Mouse (Mus musculus): ENCODE results near the gene Rbm25.

The Rbm25 gene

DNA sequence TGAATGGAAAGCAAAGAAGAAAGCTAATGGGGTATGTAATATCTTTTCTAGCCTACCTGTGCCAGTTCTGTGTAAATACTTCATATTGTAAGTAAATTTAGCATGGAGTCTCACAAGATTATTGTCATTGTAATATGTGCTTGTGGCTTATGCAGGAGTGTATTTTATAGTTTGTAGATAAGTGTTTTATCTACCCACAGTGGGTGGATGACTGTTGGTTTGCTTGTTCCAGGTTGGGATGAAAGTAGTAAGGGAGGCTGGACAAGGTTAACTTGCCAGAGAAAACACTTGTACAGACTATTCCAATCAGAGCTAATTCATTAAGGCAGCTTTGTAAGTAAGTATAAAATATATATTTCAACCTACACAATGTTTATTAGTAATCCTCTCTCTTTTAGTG is 20.4 kb downstream of the Rbm25 start:
- no peak for DNase-seq

DNA sequence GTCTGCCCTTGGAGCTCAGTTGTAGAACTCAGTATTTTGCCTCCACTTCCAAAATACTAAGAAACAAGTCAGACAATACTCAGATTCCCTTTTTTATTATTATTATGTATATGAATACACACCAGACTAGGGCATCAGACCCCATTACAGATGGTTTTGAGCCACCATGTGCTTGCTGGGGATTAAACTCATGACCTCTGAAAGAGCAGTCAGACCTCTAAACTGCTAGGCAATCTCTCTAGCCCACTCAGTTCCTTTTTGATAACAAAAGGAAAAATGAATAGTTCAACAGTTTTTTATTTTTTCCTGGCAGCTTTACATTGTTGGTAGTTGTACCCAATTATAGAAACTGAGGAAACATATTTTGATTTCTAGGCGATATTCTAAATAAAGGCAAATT is 54.4 kb downstream of the Rbm25 start:
- DNase-seq = no peak

DNA sequence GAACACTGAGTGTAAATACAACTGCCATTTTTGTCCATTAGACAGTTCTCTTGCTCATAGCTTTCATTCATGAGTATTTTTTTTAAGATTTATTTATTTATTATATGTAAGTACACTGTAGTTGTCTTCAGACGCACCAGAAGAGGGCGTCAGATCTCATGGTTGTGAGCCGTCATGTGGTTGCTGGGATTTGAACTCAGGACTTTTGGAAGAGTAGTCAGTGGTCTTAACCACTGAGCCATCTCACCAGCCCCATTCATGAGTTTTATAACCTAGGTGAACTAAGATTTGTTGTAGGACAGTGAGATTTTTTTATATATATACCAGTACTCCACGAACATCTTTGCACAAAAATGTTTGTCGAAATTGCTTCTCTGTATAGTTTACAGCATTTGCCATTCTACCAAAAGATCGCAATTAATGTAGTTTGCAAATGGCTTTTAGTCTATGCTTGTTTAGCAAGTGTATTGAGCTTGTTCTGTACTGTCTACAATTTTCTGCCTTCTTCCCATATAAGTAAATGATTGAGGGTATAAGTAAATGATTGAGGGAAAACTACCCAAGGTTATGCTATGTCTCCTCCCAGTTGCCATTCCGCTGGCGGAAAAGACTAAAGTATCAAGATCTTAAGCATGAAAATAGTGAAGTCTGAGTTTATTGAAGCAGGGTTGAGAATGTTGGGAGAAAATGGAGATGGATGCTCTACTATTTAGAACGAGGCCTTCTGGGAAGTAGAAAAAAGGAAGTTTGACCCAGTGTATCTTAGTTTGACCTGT is 55.7 kb downstream of the Rbm25 start:
- no peak for DNase-seq

DNA sequence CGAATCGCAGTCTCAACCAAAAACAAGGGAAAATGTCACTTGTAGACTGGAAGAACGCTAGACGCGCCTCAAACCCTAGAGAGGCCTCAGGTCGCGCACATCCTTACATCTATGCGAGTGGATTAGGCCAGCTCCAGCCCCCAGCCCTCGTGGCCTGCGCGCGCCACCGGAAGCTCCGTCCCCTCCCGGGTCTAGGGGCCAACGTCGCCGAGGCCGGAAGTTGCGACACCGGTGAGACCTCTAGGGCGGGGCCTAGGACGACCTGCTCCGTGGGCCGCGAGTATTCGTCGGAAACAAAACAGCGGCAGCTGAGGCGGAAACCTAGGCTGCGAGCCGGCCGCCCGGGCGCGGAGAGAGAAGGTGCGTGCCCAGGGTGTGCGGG is 56.9 kb downstream of the Rbm25 start, which contains the start of gene Psen1:
Gene Psen1 (plus strand): TSS at position 219 of the 382 bp plus-strand sequence.
- peak; percentile 87 to 93 for DNase-seq

DNA sequence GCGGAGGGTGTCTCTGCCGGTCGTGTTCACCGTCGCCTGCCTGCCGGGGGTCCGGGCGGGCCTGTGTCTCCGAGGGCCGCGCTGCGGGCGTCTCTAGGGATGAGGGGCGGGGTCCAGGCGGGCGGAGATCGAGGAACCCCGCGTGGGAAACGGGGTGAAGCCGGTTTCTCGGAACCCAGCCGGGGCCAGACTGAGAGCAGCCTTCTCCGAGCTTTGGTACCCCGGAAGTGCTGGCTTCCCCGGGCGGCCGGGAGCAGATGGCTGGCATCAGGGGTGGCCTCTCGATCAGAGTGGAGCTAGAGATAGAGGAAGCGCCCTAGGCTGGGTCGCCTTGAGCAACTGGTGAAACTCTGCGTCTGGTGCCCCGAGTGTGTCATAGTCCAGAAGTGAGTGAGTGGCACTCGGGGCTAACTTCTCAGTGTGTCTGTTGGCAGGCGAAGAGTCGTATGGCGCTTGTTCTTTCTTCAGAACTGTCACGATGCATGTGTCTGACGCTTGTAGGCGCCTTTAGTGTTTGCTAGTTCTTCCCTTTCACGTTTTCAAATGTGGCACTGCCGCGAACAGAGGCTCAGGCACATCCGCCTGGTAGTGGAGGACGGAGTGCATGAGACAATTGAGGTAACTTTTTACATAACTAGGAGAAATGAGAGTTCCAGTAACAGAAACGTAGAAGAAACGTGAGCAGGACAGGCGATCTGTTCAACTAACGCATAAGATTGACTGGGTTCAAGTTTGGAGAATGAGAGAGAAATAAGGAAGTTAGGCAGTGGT is 57.5 kb downstream of the Rbm25 start:
- DNase-seq = no peak

DNA sequence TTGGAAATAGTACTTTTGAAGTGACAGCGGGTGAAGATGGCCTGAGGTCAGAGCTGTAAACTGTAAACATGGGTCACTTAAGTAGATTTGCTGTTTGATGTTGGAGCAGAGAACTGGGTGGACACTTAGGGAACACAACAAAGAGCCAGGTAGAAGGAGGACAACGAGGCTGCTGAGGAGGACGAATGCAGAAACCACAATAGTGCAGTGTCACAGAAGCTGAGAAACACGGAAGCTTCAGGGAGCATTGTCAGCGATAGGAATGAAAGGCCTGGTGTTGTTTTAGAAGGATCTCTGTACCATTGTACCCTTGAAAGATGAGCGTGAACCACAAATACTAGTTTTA is 58.0 kb downstream of the Rbm25 start:
- no peak for DNase-seq

DNA sequence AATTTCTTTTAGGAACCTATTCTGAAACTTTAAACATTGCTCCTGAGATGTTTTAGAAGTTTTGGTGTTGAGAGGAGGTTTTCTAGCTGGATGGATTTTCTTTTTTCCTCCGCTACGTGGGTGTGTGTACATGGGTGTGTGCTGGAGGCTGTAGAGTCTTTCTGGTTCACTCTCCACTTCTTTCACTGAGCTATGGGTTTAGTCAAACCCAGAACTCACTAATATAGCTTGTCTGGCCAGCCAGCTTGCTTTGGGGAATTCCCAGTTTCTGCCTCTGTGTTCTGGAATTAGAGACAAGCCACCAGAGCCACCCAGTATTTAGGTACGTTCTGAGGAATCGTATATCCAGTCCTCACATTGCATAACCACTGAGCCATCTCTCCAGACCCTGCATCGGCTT is 63.0 kb downstream of the Rbm25 start:
- no peak for DNase-seq

DNA sequence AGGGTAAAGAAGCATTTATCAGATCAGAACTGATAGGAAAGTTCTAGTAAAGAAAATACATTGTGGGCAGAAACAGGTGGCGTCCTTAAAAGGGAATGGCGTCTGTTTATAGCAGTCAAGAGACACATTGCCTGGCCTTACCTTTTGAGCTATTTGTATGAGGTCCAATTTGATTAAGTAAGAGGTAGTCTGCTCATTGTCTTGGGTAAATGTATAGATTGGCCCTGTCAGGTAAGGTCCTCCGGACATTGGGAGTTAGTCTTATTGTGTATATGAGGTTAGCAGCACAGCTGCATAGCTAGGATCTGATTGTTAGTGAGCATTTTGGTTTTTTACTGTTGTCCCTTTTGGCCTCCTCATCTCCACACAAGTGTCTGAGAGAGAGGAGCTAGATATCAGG is 63.6 kb downstream of the Rbm25 start:
- DNase-seq = no peak

DNA sequence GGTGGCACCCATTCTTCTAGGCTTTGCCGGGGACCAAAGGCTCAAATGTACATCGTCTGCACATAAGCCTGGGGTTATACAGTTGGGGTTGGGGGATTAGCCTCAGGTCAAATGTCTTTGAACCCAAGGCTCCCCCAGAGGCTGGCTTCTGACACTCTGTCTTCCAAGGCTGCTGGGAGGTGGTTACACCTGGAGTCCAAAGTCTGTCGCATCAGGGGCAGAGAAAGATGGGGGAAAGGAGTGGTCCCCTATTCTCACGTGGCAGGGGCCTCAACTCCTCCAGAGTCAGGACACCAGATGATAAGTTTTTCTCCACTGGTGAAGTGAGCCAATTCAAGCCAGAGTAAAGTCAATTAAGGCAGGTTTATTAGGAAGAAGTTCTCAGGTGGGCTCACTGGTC is 67.6 kb downstream of the Rbm25 start:
- no peak for DNase-seq

DNA sequence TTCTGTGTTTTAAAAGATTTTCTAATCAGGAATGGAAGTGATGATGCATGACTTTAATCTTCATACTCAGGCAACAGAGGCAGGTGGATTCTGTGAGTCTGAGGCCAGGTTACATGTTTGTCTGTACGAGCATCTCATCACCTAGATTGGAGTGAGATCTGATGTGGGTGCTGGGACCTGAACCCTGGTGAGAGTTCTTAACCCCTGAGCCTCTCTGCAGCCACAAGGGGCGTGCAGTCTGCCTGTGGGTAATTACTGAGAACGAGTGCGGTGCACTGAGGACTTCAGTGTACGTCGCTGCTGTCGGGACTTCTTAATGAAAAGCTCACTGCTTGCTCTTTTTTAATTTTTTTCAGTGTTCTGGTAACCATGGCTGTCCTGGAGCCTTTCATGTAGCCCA is 70.6 kb downstream of the Rbm25 start:
- DNase-seq = no peak

DNA sequence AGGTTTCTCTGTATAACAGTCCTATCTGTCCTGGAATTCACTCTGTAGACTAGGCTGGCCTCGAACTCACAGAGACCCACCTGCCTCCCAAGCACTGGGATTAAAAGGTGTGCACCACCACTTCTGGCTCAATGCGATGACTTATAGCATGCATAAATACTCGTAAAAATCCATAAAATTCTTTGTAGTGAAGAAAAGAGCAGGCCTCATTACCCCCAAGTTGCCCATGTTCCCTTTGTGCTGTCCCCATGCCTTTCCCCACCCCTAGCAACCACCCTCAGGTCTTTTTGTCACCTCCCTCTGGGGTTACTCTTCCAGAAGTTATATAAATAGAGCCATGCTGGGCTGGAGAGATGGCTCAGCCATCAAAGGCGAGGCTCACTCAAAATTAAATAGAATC is 71.8 kb downstream of the Rbm25 start:
- no peak for DNase-seq

DNA sequence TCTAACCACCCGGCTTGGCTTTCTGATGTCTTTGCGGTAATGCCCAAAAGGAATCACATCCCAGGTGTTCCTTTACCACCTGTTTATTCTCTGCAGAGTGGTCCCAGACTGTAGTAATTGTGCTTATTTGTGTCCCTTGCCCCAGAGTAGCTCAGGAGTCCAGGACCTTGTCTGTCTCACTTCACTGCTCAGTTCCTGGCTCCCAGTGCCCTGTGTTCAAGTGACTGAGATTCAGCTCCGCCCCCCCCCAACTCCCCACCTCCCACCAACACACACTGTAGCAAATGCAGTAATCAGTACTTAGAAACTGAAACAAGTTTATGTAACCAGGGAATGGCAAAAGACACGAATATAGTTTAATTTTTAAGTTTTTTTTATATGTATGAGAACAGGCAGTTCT is 75.9 kb downstream of the Rbm25 start:
- DNase-seq = no peak

DNA sequence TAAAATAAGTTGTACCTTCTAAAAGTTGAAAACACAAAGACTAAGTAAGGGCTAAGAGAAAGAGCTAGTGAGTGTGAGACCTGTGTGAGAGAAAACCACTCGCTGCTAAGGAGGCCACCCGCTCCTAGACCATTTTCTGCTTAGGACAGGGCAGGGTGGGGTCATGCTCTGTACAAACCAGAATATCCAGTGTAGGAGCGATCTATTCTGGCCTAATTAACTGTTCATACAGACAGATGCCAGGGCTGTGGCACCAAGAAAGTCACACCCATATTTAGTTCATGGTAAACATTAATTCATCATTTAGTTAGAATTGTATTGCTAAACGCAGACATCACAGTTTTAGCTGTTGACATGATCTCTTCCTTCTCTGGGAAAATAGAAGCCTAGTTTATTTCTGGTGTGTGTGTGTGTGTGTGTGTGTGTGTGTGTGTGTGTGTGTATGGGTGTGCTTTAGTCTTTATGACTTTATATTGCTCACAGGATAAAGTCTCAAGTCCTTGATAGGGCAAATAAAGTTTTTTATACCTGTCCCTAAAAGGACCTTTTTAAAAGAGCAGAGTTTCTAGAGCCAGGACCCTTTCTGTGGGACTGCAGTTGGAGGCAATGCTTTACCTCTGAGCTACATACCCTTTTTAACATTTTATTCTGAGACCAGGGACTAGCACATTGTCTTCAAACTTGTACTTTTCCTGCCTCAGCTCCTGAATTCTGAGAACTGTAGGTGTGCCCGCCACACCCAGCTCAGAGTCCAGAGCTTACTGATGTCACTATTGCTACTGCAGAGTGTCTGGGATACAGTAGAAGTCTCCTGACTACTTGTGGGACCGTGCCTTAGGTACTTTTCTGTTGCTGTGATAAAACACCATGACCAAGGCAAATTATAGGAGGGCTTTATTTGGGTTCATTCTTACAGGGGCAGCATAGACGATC is 77.4 kb downstream of the Rbm25 start:
- DNase-seq = no peak

DNA sequence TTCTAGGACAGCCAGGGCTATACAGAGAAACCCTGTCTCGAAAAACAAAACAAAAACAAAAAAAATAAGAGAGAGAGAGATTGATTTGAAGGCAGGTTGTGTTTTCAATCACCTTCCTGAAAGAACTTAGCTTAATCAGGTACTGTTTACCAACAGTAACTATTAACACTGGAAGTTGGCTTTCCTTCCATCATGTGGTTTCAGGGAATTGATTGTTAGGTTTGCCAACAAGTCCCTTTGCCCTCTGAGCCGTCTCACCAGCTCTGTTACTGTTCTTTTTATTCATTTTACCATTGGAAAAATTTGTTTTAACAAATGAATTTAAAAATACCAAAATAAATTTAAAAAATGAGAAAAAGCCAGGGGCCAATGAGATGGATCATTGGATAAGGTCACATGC is 78.9 kb downstream of the Rbm25 start:
- no peak for DNase-seq

DNA sequence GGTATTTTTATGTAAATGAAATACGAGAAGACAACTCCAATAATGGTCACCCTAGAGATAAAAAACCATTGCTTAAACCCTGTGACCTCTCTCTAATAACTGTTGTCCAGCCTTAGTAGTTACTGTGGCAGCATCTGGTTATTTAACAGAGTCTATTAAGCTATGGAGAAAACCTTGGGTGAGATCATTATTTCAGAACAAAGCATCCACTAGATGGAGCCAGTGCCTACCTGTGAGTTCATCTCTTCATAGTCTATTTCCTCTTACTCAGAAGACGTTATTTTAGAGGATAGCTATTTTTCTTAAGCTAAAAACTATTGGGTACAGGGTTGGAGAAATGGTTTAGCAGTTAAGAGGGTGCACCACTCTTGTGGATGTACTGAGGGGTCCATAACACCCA is 82.7 kb downstream of the Rbm25 start:
- DNase-seq = peak in 1 of 2 experiments; percentile 54

DNA sequence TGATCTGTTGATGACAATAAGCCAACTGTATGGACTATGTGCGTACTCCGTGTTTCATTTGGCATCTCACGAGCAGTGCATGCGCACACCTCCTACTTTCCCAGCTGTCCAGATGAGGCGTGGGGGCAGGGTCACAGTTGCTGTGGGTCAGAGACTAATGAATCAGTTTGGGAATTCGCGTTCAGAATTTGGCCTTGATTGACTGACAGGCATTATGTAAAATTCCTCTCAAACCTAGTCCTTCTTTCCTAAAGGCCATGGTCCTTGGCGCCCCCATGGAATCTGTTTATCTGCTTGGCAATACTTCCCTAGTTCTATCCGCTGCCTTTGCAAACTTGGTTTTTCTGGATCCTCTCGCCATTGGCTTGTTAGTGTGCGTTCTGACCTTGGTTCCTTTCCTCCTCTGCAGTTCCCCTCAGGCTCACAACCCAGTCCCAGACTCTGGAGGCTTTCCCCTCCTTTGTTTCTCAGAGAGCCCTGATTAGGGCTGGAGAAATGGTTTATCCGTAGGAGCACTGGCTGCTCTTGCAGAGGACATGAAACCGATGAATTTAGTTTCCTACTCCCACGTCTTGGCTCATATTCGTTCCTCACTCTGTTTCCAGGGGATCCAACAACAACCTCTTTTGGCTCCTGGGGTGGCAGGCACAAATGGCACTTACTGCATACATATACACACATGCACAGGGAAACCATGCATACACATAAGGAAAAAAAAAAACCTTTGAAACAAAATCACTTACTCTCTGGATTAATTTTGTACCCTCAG is 85.6 kb downstream of the Rbm25 start:
- DNase-seq = no peak

DNA sequence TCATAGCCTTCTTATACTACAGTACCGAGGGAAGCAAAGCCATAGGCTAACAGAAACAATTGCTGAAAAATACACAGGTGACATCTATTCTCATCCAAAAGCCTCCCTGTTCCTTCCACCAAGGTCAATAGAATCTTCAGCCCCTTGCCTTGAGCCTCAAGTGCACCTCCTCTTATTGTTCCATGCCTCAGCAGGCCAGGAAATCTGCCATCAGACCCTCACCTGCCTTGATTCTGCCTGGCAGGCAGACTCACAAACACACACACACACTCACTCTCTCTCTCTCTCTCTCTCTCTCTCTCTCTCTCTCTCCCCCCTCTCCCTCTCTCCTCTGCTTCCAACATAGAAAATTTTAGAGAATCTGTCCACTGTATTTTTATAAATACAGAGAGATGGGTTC is 88.4 kb downstream of the Rbm25 start:
- DNase-seq = no peak

DNA sequence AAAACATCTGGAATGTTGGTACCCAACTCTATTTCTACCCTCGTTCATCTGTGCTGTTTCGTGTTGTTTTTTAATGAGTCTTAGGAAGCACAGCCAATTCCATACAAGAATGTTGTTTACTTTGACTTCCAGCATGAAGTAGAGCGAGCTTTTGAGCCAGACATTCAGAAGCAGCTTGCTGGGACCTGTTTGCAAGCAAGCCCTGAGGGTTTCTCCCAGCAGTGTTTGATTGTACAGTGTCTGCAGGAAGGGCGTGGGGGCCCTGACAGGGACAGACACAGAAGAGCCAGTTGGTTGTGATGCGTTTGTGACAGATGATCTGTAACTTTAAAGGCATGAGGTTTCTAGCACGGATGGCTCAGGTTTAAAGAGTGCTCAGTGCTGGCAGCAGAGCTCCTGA is 90.2 kb downstream of the Rbm25 start:
- no peak for DNase-seq

DNA sequence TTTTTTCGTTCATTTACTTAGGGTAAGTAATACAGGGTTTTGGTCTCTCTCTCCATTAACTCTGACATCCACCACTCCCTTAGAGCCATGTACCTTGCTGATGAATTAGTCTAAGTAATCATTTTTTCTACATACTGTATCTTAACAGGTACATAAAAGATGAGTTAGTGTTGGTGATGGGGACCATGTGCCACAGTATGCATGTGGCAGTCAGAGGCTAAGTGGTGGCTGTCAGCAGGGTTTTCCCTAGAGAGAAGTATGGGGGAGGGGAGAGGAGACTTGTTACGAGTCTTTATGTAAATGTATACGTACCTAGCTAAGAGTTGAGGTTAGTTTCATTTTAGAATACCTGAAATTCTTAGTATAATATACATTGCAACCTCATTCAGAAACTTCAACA is 92.0 kb downstream of the Rbm25 start:
- DNase-seq = no peak

DNA sequence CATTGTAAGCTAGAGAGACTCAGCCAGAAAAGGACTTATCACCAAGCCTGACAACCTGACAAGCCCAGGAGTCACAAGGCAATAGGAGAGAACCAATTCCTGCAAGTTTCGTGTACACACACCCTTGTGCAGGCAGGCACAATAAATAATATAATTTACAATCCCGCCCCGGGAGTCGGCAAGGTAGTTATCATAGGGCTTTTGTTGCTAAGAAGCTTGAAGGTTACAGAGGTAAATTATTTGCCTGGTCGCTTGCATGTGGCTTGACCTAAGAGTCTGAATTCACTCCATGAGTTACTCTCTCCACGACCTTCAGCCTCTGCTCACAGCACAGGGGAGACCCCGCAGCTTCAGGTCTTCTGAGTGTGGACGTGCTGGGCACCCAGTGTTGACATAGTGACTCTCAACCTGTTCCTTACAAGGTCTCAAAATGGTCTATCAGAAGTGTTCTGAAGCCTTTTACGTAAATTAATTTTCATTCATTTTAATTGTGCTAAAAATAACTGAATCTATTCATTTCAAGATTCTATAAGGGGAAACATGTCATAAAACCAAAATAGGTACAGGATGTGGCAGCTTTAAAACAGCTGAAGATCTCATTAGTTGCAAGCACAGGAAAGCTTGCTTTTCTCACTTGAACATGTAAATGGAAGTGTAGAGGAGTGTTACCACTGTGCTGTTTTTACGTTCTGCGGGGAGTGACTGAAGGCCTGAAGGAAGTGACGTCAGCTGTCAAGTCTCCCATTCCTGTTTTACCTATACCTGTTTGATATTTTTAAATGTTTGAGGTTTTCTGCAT is 95.7 kb downstream of the Rbm25 start:
- DNase-seq = no peak

DNA sequence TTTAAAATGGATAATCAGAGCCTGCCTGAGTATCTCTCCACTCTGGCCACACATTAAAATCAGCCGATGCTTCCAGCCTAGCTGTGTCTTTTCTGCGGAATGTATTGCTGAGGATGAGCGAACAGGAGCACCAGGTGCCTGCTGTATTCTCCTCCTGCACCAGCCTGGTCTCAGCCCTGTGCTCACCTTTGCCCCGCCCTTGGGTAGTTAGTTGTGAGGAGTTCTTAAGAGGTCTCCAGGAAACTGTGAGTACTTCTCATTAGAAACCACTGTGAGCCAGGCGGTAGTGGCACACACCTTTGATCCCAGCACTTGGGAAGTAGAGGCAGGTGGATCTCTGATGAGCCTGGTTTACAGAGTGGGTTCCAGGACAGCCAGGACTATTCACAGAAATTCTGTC is 101.2 kb downstream of the Rbm25 start:
- no peak for DNase-seq
